Mouse (Mus musculus) A20 (cell line): ENCODE measurements around the gene Syn3.
"Not testable (repeated sequence)": the region's sequence is repeated elsewhere in the genome, so short reads cannot be mapped to it uniquely, and the experiment has no call there.

ENCODE experiments used
- DNase-seq: peaks from one replicate; pipeline ENCODE4 v3.0.0-alpha.2; 2011; ENCODE audit warnings: low read depth, low spot score

The Syn3 gene

DNA sequence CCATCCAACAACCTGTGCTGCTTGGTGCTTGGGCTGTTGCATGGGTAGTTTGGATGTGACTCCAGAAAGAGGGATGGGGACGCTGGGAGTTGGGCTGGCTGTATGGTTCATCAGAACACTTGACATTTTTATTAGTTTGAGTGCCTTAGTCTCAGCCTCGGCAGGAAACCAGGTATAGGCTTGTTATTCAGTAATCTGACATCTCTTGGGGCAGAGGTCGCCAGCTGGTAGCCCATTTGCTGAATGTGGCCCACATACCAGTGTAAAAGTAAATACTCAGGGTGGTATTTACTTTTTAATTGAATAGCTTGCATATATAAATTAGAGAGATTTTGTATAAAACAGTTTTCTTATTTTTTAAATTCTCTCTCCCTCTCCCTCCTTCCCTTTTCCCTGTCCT is 343.4 kb downstream of the Syn3 start:
- no peak for DNase-seq

- no peak for DNase-seq
Observed at GRCm38 (mm10) chr10:86153221-86153620, 345.5 kb downstream of the Syn3 start.

GRCm38 (mm10) chr10:86151357-86151756 is 347.3 kb downstream of the Syn3 start:
- DNase-seq: no peak

GRCm38 (mm10) chr10:86150076-86150475 is 348.6 kb downstream of the Syn3 start:
- DNase-seq: no peak

DNA sequence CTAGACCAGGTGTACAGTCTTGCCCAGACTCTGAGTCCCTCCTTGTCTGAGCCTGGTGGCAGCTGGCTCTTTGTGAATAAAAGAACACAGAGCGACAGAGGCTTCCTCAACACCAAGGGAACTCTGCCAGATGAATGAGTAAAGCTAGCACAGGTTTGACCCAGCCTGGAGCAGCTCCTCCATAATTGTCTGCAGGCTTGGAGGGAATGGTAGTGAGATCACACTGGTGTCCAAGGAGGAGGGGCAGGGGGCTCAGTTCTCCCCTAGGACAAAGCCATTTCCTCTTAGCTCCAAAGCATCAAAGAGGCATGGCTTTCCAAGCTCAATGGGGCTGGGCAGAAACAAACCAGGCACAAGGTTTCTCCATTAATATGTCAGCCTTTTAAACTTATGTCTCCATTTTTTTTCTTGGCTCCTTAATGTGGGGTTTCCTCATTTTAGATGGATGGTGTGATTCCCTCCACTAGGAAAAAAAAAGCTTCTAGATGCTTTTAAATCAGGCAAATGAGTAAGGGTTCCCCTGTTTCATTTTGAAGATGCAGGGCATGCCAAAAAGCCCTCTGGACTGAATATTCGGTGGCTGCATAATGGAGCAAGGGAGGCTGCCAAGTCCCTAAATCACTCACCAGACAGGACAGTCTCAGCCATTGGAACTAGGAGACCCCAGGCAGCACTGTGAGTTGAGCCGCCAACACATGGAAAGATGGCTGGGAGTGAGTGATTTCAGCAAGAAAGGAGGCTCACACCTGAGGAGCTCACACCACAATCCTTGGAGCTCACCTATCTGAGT is 349.5 kb downstream of the Syn3 start:
- no peak for DNase-seq

- DNase-seq: no peak
Observed at GRCm38 (mm10) chr10:86139061-86139681, 359.5 kb downstream of the Syn3 start.

DNA sequence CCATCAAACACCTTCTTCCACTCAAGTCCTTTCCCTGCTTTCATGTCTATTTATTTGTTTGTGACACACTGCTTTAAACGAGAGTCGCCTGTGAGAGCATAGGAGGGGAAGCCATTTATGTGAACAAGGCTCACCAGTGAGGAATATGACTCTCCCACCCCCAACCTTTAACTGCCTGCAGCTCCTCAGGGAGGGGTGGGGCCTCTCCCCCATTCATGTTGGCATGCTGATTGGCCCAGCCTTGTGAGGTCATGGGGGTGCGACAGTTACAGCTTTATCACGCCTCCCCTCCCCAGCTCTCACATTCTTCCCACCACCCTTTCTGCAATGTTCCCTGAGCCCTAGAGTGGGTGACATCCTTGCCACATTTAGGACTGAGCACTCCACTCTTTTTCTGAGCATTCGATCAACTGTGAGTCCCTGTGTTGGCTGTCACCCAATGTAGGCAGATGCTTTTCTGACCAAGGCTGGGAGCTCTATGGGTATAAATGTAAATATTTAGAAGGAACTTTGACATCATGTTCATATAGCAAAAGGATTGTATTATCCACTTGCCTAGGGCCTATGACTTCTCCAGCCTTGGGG is 361.0 kb downstream of the Syn3 start:
- no peak for DNase-seq

- no peak for DNase-seq
Observed at GRCm38 (mm10) chr10:86137106-86137505, 361.6 kb downstream of the Syn3 start.

DNA sequence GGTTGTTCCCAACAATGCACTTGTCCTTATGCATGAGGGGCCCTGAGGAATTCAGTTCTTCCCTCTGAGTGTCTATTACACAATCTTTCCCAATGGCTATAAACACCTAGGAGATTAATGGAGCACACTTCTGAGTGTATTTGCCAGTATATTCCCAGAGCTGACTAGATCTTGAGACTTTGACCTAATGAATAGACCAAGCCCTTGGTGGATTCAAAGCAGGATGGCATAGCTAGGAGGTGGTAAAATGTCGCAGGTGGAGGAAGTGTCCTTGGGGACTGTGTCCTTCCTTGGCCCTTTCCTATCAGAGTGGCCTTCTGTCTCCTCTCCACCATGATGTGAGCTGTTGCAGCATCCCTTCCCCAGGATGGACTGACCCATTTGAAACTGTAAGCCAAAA is 362.4 kb downstream of the Syn3 start:
- DNase-seq: no peak

- no peak for DNase-seq
Observed at GRCm38 (mm10) chr10:86134848-86135247, 363.8 kb downstream of the Syn3 start.

DNA sequence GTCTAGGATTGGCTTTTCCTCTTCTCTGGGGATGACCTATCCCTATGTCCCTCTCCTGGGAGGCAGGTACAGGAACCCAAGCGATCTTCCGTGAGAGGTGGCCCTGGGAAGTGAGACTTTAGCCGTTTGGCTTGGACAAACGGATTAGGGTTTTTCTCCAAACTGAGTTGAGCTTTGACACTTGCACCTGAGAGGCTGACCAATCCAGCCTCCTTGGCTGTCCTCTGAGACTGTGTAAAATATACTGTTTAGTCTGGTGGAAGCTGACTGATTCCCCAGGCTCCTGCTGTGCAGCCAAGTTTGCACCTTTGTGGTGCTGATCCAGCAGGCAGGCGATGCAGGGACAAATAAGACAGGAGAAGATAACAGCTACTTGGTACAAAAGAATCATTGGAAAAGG is 364.4 kb downstream of the Syn3 start:
- DNase-seq: no peak

DNA sequence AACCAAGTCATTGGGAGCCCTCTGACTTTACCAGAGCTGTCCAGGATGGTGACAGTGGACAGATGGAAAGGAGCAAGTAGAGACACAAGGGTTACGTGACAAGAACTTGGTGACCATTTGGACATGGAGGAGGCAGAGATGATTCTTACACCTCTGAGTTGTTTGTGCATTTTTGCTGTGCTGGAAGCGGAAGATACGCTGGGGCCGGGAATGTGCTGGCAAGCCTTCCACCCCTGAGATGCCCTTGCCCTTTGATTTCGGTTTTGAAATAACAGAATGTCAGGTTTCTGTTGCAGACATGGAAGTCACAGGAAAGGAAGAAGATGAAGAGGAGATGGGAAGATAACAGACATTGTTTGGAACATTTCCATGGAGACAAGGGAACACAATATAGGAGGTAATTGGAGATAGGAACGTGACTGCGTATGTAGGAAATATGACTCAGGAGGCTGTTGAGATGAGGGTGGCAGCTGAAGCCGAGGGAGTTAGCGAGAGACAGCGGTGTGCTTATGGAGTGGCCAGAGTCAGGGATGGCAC is 366.2 kb downstream of the Syn3 start:
- DNase-seq: no peak

DNA sequence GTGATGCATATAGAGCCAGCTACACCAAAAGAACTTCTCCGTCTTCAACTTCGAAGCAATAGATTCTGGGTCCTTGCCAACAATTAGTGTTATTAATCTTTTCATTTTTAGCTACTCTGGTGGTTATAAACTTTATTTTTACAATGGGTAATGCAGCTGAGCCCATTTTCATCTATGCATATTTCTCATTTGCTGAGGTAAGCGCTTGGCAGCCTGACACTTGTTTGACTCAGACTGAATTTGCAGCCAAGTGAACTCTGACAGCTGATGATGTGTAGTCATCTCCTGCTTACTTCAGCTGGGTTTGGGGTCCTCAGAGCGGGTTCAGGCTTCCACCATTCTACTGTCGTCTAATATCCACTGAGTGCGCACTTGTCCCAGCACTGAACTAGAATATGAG is 369.6 kb downstream of the Syn3 start:
- DNase-seq: no peak

DNA sequence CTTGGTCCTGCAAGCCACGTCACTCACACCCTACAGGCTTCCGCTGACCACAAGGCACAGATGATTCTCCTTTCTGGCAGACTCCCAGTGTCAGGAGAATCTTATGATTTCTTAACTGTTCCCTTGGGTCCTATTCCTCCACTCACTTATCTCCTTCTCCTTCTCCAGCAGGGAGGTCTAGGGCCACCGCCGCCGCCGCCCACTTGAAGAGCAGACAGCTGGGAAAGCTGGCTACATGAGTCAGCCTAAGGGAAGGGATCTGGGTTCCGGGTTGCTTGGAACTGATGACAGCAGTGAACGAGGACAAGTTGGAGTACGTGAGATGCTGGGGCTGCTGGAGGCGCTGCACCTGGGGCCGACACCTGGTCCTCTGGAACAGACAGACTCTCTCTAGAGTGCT is 372.2 kb downstream of the Syn3 start:
- DNase-seq: no peak

- DNase-seq: no peak
Observed at GRCm38 (mm10) chr10:86125421-86125820, 373.3 kb downstream of the Syn3 start.

DNA sequence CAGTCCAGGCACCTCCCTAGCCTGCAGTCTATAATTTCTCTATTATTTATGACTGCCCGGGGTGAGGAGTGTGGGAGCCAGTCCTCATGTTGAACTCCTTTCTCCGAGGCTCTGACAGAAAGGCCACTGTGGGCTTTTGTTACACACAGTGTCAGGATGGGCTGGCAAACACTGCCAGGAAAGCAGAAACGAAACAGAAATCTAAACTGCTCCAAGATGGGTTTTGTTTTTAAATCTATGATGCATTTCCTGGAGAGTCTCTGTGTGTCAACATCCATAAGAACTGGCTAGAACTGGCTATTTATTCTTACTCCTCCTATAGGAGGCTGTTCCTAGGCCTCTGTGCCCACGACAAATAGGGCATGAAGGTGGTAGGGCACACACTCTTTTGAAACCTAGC is 374.6 kb downstream of the Syn3 start:
- peak; percentile 6 for DNase-seq

GRCm38 (mm10) chr10:86123224-86123623 is 375.5 kb downstream of the Syn3 start:
- DNase-seq: no peak

DNA sequence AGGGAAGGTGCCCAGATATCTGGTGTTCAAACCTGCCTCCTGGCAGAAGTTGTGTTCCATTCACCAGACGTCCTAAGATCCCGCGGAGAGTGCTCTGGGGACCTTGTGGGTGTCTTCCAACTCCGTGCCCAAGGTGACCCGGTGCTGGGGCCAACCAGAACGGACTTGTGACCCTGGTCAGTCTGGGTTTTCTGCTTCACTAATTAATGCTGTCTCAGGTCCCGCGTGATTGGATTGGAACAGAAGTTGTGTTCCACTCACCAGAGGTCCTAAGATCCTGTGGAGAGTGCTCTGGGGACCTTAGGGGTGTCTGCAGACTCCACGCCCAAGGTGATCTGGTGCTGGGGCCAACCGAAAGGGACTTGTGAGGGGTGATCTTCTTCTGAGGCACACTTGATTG is 376.2 kb downstream of the Syn3 start:
- DNase-seq: not testable (repeated sequence)

DNA sequence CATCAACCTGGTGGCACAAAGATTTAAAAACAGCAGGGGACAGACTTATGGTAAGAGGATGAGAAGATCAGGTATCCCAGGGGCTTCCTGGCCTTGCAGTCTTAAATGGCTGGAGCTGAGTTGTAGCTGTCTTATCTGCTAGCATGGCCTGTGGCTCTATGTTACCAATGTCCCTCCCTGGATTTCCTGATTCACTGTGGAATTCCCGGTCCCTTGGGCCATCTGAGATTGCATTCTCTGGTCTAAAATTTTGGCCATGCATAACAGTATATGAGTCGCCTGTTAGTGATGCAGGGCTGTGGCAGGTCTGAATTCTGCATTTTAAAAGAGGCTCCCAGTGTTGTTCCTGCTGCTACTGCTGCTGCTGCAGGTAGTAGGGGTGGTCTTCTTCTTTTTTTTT is 382.4 kb downstream of the Syn3 start:
- DNase-seq: no peak

- no peak for DNase-seq
Observed at GRCm38 (mm10) chr10:86114431-86114848, 384.3 kb downstream of the Syn3 start.

- DNase-seq: no peak
Observed at GRCm38 (mm10) chr10:86108797-86109196, 389.9 kb downstream of the Syn3 start.

DNA sequence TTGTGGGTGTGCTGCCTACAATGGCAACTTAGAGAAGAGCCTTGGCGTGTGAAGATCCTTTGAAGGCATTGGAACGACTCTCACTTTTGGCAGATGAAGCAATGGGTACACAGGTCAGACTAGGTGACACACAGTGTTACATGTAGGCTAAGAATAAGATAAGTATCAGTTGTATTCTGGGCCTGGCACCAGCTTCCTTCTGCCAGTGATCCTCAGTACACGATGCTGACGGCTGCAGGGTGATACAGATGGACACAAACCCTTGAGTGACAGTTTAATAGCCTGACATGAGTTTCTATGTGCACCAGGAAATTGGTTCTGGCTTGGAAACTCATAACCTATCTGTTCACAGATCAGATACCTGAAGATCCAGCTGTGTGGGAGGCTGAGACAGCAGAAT is 391.0 kb downstream of the Syn3 start:
- DNase-seq: no peak

GRCm38 (mm10) chr10:86103976-86104375 is 394.7 kb downstream of the Syn3 start:
- DNase-seq: no peak
